Mouse (Mus musculus) heart, embryonic 12.5 days (tissue): Measurements from ENCODE around the gene Bola3. TPM values are rescaled to one million over a fixed set of nuclear protein-coding genes. Genes with fewer than 3 reads are reported as not detected.

ENCODE experiments used
- ATAC-seq: fragments of 200-750 bp; cut with Nextera tagmentation; 2 replicates; pipeline ENCODE4 v1.8.0; 2017; ENCODE audit warnings: moderate TSS enrichment, moderate library complexity; ENCODE audit not compliant: insufficient number of reproducible peaks, low FRiP score
- H3K27ac ChIP-seq: fragments of 300-500 bp; sonication (generic); 2 replicates; pipeline ENCODE4 v1.5.1; 2016; ENCODE audit warnings: mild to moderate bottlenecking, moderate library complexity; ENCODE audit not compliant: poor library complexity, severe bottlenecking
- H3K27me3 ChIP-seq: fragments of 300-500 bp; sonication (generic); replicated peaks from 2 replicates; pipeline ENCODE4 v1.6.1; 2016; ENCODE audit warnings: mild to moderate bottlenecking, moderate library complexity
- H3K36me3 ChIP-seq: fragments of 300-500 bp; sonication (generic); 2 replicates; pipeline ENCODE4 v1.6.1; 2016; ENCODE audit warnings: mild to moderate bottlenecking, moderate library complexity
- H3K4me1 ChIP-seq: fragments of 300-500 bp; sonication (generic); replicated peaks from 2 replicates; pipeline ENCODE4 v1.6.1; 2016; ENCODE audit warnings: mild to moderate bottlenecking
- H3K4me2 ChIP-seq: fragments of 300-500 bp; sonication (generic); 2 replicates; pipeline ENCODE4 v1.6.1; 2016; ENCODE audit warnings: mild to moderate bottlenecking, moderate library complexity
- H3K4me3 ChIP-seq: fragments of 300-500 bp; sonication (generic); 2 replicates; pipeline ENCODE4 v1.5.1; 2016; ENCODE audit warnings: mild to moderate bottlenecking
- H3K9ac ChIP-seq: fragments of 300-500 bp; sonication (generic); 2 replicates; pipeline ENCODE4 v1.6.1; 2016; ENCODE audit warnings: mild to moderate bottlenecking, moderate library complexity
- H3K9me3 ChIP-seq: fragments of 300-500 bp; sonication (generic); replicated peaks from 2 replicates; pipeline ENCODE4 v1.6.1; 2016; ENCODE audit warnings: mild to moderate bottlenecking, moderate library complexity
- WGBS: fragments of 180-500 bp; shearing (Covaris S2); methylation state at CpG from one replicate; pipeline ENCODE4 v1.1.7; 2016; 5-methylcytosine and 5-hydroxymethylcytosine counted together
- microRNA-seq: library from miRNA; unstranded; fragments of <30 nt; microRNA quantifications from one replicate; pipeline ENCODE4, GENCODE M21; 2017
- polyA plus RNA-seq: library from polyadenylated mRNA; unstranded; fragments of >200 nt; fragmentation: Nextera tagmentation; extraction: Ambion mirVana; gene quantifications from 2 replicates; pipeline ENCODE4 v1.2.1, GENCODE M21; 2016

Bola3 gene
- polyA plus RNA-seq, 1 experiment from 2014 or later: 274 TPM

GRCm38 (mm10) chr6:83397728-83398127, 48.8 kb downstream of the Bola3 start:
- peaks cover 81% of the 10 kb centered on the region for H3K36me3 ChIP-seq
- H3K9me3 ChIP-seq: no peaks in the 10 kb centered on the region
- ATAC-seq: no peak
- no peaks in the 10 kb centered on the region for H3K4me1 ChIP-seq
- 81% methylated on average over 8 of the region's 8 CpGs for WGBS
- no peaks in the 10 kb centered on the region for H3K27me3 ChIP-seq
- H3K4me3 ChIP-seq: no peak overlapping the region
- no peak overlapping the region for H3K9ac ChIP-seq
- H3K27ac ChIP-seq: no peak overlapping the region
- no peak overlapping the region for H3K4me2 ChIP-seq

- Histone ChIP-seq H3K36me3 (peaks cover 84% of the 10 kb centered on the region), H3K9me3 (no peaks in the 10 kb centered on the region), H3K4me3 (no peak overlapping the region), H3K27me3 (no peaks in the 10 kb centered on the region), H3K4me1 (no peaks in the 10 kb centered on the region), H3K9ac (no peak overlapping the region), H3K27ac (no peak overlapping the region), H3K4me2 (no peak overlapping the region)
- WGBS: 77% methylated on average over 3 of the region's 3 CpGs
- no peak for ATAC-seq
Observed at GRCm38 (mm10) chr6:83399790-83400189, 50.8 kb downstream of the Bola3 start.

DNA sequence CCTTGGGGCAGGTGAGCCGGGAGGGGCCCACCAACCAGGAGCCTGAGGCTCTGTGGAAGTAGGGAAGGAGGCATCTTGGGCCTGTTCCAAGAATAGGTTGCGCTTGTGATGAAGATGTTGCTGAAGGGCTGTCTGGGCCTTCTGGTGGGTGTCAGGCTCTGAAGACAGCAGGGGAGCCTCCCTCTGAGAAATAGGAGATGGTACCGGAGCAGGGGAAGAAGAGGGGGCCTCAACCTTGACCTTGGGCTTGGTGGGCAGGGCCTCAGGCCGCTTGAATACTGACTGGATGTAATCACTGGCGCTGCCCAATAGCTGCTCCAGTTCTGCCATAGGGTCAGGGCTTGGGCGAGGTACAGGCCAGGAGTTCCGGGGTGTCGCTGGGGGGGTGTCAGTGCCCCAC, 54.5 kb downstream of the Bola3 start:
- H3K36me3 ChIP-seq: peaks cover 71% of the 10 kb centered on the region
- H3K4me3 ChIP-seq: no peak overlapping the region
- H3K4me2 ChIP-seq: no peak overlapping the region
- WGBS: 94% methylated on average over 8 of the region's 8 CpGs
- H3K9ac ChIP-seq: no peak overlapping the region
- no peak overlapping the region for H3K27ac ChIP-seq
- no peaks in the 10 kb centered on the region for H3K27me3 ChIP-seq
- ATAC-seq: no peak
- H3K4me1 ChIP-seq: no peaks in the 10 kb centered on the region
- no peaks in the 10 kb centered on the region for H3K9me3 ChIP-seq

- H3K4me3 ChIP-seq: no peak overlapping the region
- no peak overlapping the region for H3K4me2 ChIP-seq
- H3K4me1 ChIP-seq: peaks cover under 1% of the 10 kb centered on the region; the same call in 1 of the 2 replicates
- H3K36me3 ChIP-seq: peaks cover 63% of the 10 kb centered on the region
- H3K9me3 ChIP-seq: no peaks in the 10 kb centered on the region
- no peak for ATAC-seq
- no peak overlapping the region for H3K9ac ChIP-seq
- H3K27me3 ChIP-seq: no peaks in the 10 kb centered on the region
- 94% methylated on average over 13 of the region's 13 CpGs for WGBS
- H3K27ac ChIP-seq: no peak overlapping the region
Observed at GRCm38 (mm10) chr6:83404571-83404970, 55.6 kb downstream of the Bola3 start.

GRCm38 (mm10) chr6:83405511-83406064, 56.6 kb downstream of the Bola3 start:
- no peak overlapping the region for H3K4me3 ChIP-seq
- no peak overlapping the region for H3K9ac ChIP-seq
- H3K36me3 ChIP-seq: peaks cover 60% of the 10 kb centered on the region
- H3K4me2 ChIP-seq: no peak overlapping the region
- no peaks in the 10 kb centered on the region for H3K9me3 ChIP-seq
- H3K27ac ChIP-seq: no peak overlapping the region
- H3K4me1 ChIP-seq: peaks cover 8% of the 10 kb centered on the region
- no peak for ATAC-seq
- 81% methylated on average over 7 of the region's 7 CpGs for WGBS
- H3K27me3 ChIP-seq: no peaks in the 10 kb centered on the region

DNA sequence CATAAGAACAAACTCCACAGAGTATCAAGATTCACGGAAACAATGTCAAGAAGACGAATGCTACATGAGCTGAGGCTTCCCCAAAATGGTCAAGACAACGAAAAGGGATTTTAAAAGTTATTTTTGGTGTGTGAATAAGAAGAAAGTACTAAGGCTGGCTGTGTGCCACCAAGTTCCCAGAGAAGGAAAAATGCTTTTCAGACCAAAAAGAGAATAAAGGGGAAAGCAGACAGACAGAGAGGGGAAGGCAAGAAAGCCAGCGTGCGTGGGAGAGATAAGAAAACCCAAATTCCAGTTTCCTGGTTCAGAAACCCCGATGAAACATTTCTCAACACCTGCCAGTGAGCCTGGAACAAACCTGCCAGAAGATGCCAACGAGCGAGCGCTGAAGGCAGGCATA, 59.6 kb downstream of the Bola3 start:
- 66% methylated on average over 9 of the region's 9 CpGs for WGBS
- H3K4me2 ChIP-seq: no peak overlapping the region
- H3K4me1 ChIP-seq: peaks cover 37% of the 10 kb centered on the region
- H3K36me3 ChIP-seq: peaks cover 34% of the 10 kb centered on the region
- H3K4me3 ChIP-seq: no peak overlapping the region
- H3K9ac ChIP-seq: no peak overlapping the region
- H3K27ac ChIP-seq: no peak overlapping the region
- no peaks in the 10 kb centered on the region for H3K9me3 ChIP-seq
- no peak for ATAC-seq
- no peaks in the 10 kb centered on the region for H3K27me3 ChIP-seq

Small RNA genes within 50 kb of the gene (microRNA-seq; reads per million reads assigned to microRNA genes)
- not detected for gene Mir6374

Other genes starting within 250 kb of the Bola3 start
- 1.3 and 1.9 TPM in 2 replicates for gene Ccdc142, start 247.5 kb upstream of the Bola3 start, polyA plus RNA-seq
- 2.2 and 2.4 TPM in 2 replicates for gene Gm42688, start 247.5 kb upstream of the Bola3 start, polyA plus RNA-seq
- gene Mrpl53, start 240.1 kb upstream of the Bola3 start, polyA plus RNA-seq: 155 and 156 TPM in 2 replicates
- gene Mogs, start 233.7 kb upstream of the Bola3 start, polyA plus RNA-seq: 30.7 and 30.8 TPM in 2 replicates
- gene Wbp1, start 227.6 kb upstream of the Bola3 start, polyA plus RNA-seq: 87.6 and 91.3 TPM in 2 replicates
- 11.1 and 12.1 TPM in 2 replicates for gene Ino80b, start 223.7 kb upstream of the Bola3 start, polyA plus RNA-seq
- 20.3 and 22.0 TPM in 2 replicates for gene Rtkn, start 213.7 kb upstream of the Bola3 start, polyA plus RNA-seq
- 4.2 and 6.8 TPM in 2 replicates for gene Wdr54, start 192.8 kb upstream of the Bola3 start, polyA plus RNA-seq
- gene 1700003E16Rik, start 192.7 kb upstream of the Bola3 start, polyA plus RNA-seq: 0.17 and 0.39 TPM in 2 replicates
- gene Dctn1, start 183.2 kb upstream of the Bola3 start, polyA plus RNA-seq: 86.9 and 89.0 TPM in 2 replicates
- 0.27 and 0.52 TPM in 2 replicates for gene Slc4a5, start 129.3 kb upstream of the Bola3 start, polyA plus RNA-seq
- gene Mthfd2, start 23.2 kb upstream of the Bola3 start, polyA plus RNA-seq: 38.9 TPM in 2 replicates
- 42.6 and 43.3 TPM in 2 replicates for gene Mob1a, start 23.1 kb upstream of the Bola3 start, polyA plus RNA-seq
- gene Tet3, start 109.9 kb downstream of the Bola3 start, polyA plus RNA-seq: 31.3 and 33.6 TPM in 2 replicates
- gene Dguok, start 157.8 kb downstream of the Bola3 start, polyA plus RNA-seq: 46.5 and 52.5 TPM in 2 replicates
- gene Actg2, start 187.1 kb downstream of the Bola3 start, polyA plus RNA-seq: 8.6 and 10.1 TPM in 2 replicates
- 24.4 and 25.8 TPM in 2 replicates for gene Stambp, start 223.6 kb downstream of the Bola3 start, polyA plus RNA-seq